ENCODE assay signal across 8 mouse cellular contexts in genomic region chr6:6863160-6863870, GRCm38 (mm10). TPM values are rescaled to one million over a fixed set of nuclear protein-coding genes. Genes with fewer than 3 reads are reported as not detected.
DNase-seq lines count a peak whose midpoint lies in the region; ATAC-seq lines count a peak whose summit lies in the region.

Gene Dlx6 (plus strand): TSS chr6:6863334.

- no peak within 1 kb of the TSS for H3K9ac ChIP-seq in lung, embryonic 16.5 days (ENCODE audit: low read length)
- H3K9ac ChIP-seq in liver, embryonic 15.5 days: no peak within 1 kb of the TSS

- H3K9me3 ChIP-seq in lung, embryonic 16.5 days (ENCODE audit: control insufficient read depth, low read length): no peaks in the 10 kb centered on the region
- no peaks in the 10 kb centered on the region for H3K9me3 ChIP-seq in embryonic facial prominence, embryonic 10.5 days
- H3K9me3 ChIP-seq in hindbrain, embryonic 10.5 days: 0 out of 2 replicates have a peak, but pooled peaks cover 2% of the 10 kb centered on the region
- no peaks in the 10 kb centered on the region for H3K9me3 ChIP-seq in liver, embryonic 15.5 days (replicated peaks)

- ATAC-seq in lung, embryonic 16.5 days (ENCODE audit: low read depth): peak; percentile 59
- no peak for ATAC-seq in liver, embryonic 15.5 days (ENCODE audit: insufficient read depth)

- peaks cover 14% of the 10 kb centered on the region for H3K4me1 ChIP-seq in lung, embryonic 16.5 days (replicated peaks; ENCODE audit: control insufficient read depth, insufficient read depth, low read length)
- H3K4me1 ChIP-seq in embryonic facial prominence, embryonic 10.5 days: peaks cover 29% of the 10 kb centered on the region
- peaks cover 30% of the 10 kb centered on the region for H3K4me1 ChIP-seq in hindbrain, embryonic 10.5 days (replicated peaks)
- H3K4me1 ChIP-seq in liver, embryonic 15.5 days (replicated peaks): peaks cover 14% of the 10 kb centered on the region; the same call in 1 of the 2 replicates

- 0% methylated on average over 31 of the region's 52 CpGs for WGBS in lung, embryonic 16.5 days
- WGBS in embryonic facial prominence, embryonic 10.5 days: under 1% methylated on average over 51 of the region's 52 CpGs
- WGBS in hindbrain, embryonic 10.5 days: under 1% methylated on average over 51 of the region's 52 CpGs
- under 1% methylated on average over 38 of the region's 52 CpGs for WGBS in liver, embryonic 15.5 days (ENCODE audit: insufficient replicate concordance)

- no peak within 1 kb of the TSS for H3K27ac ChIP-seq in lung, embryonic 16.5 days (ENCODE audit: low read length)
- peak within 1 kb of the TSS; percentile 96 for H3K27ac ChIP-seq in embryonic facial prominence, embryonic 10.5 days (replicated peaks)
- H3K27ac ChIP-seq in hindbrain, embryonic 10.5 days: peak within 1 kb of the TSS; percentile 79
- H3K27ac ChIP-seq in liver, embryonic 15.5 days (replicated peaks): no peak within 1 kb of the TSS

- peak within 1 kb of the TSS; percentile 41 for H3K4me3 ChIP-seq in lung, embryonic 16.5 days (ENCODE audit: low read length)
- H3K4me3 ChIP-seq in embryonic facial prominence, embryonic 10.5 days: peak within 1 kb of the TSS; percentile 74
- H3K4me3 ChIP-seq in hindbrain, embryonic 10.5 days: peak within 1 kb of the TSS; percentile 57
- peak within 1 kb of the TSS; percentile 27; the same call in 1 of the 2 replicates for H3K4me3 ChIP-seq in liver, embryonic 15.5 days (replicated peaks)

- peak within 1 kb of the TSS; percentile 67 for H3K4me2 ChIP-seq in lung, embryonic 16.5 days (ENCODE audit: low read depth, low read length)
- H3K4me2 ChIP-seq in liver, embryonic 15.5 days: peak within 1 kb of the TSS; percentile 58

- H3K27me3 ChIP-seq in lung, embryonic 16.5 days (ENCODE audit: control insufficient read depth, insufficient read depth, low read depth, low read length): peaks cover 82% of the 10 kb centered on the region
- peaks cover 100% of the 10 kb centered on the region for H3K27me3 ChIP-seq in embryonic facial prominence, embryonic 10.5 days (replicated peaks; ENCODE audit: low read depth, poor library complexity, severe bottlenecking)
- peaks cover 100% of the 10 kb centered on the region for H3K27me3 ChIP-seq in hindbrain, embryonic 10.5 days (ENCODE audit: insufficient read depth, poor library complexity, severe bottlenecking)
- peaks cover 93% of the 10 kb centered on the region for H3K27me3 ChIP-seq in liver, embryonic 15.5 days

- H3K36me3 ChIP-seq in lung, embryonic 16.5 days (ENCODE audit: control insufficient read depth, insufficient read depth, low read length): no peaks in the 10 kb centered on the region
- H3K36me3 ChIP-seq in embryonic facial prominence, embryonic 10.5 days (replicated peaks): no peaks in the 10 kb centered on the region
- no peaks in the 10 kb centered on the region for H3K36me3 ChIP-seq in hindbrain, embryonic 10.5 days
- H3K36me3 ChIP-seq in liver, embryonic 15.5 days (replicated peaks): no peaks in the 10 kb centered on the region

- no peak for DNase-seq in lung, postnatal 14 days
- peak; percentile 83 for DNase-seq in embryonic facial prominence, embryonic 10.5 days (ENCODE audit: low spot score)
- peak; percentile 78 for DNase-seq in hindbrain, embryonic 10.5 days (ENCODE audit: low spot score)
- DNase-seq in thymus, postnatal 4 days: peak; percentile 55
- DNase-seq in ovary, postnatal 14 days (ENCODE audit: low spot score): no peak
- DNase-seq in Muller cell, postnatal 12 days (ENCODE audit: inconsistent ontology term): no peak

RNA-seq across cellular contexts. Expression of gene Dlx6, which starts in this region (rescaled TPM):
- not detected in 2 replicates for polyA plus RNA-seq in lung, embryonic 16.5 days (2015; fragmentation: Nextera tagmentation; extraction: Ambion mirVana)
- polyA plus RNA-seq in embryonic facial prominence, embryonic 10.5 days (2016; fragmentation: Nextera tagmentation; extraction: Ambion mirVana): 4.9 and 5.9 TPM in 2 replicates
- polyA plus RNA-seq in hindbrain, embryonic 10.5 days (2016; fragmentation: Nextera tagmentation; extraction: Ambion mirVana): 0.47 and 1.0 TPM in 2 replicates
- polyA plus RNA-seq in liver, embryonic 15.5 days (2015; fragmentation: Nextera tagmentation; extraction: Ambion mirVana): not detected in 2 replicates

Comparison
In these comparisons a context has a peak if more than half of its experiments do, and no peak if none do; other contexts are left out.
1. Peak in ATAC-seq, H3K4me3 ChIP-seq and H3K4me2 ChIP-seq in lung, embryonic 16.5 days; RNA of the gene not detected or under 1 TPM.
2. H3K27ac ChIP-seq: peak in embryonic facial prominence, embryonic 10.5 days (single experiment) and hindbrain, embryonic 10.5 days (single experiment); none in lung, embryonic 16.5 days (single experiment) and liver, embryonic 15.5 days (single experiment).
3. DNase-seq: peak in embryonic facial prominence, embryonic 10.5 days (single experiment), hindbrain, embryonic 10.5 days (single experiment) and thymus, postnatal 4 days (single experiment); none in lung, postnatal 14 days (single experiment), ovary, postnatal 14 days (single experiment) and Muller cell, postnatal 12 days (single experiment).
4. Peak in every context shown above with its lines, with median percentiles within 50 percentile points of each other: H3K4me3 ChIP-seq.